Mouse (Mus musculus) cortical plate, adult 2 months (tissue): ENCODE results near the gene Exosc5.

Experiments used
- CTCF ChIP-seq: fragments of 200-500 bp; IDR thresholded peaks from 2 replicates; pipeline ENCODE4 v1.5.1; 2011; ENCODE audit warnings: mild to moderate bottlenecking, control low read depth, low read length; ENCODE audit not compliant: insufficient read depth; ENCODE audit errors: extremely low read depth
- POLR2A ChIP-seq: fragments of 200-500 bp; IDR thresholded peaks from 2 replicates; pipeline ENCODE4 v1.6.1; 2011; ENCODE audit warnings: mild to moderate bottlenecking, low read length, control low read depth; ENCODE audit not compliant: insufficient read depth; ENCODE audit errors: extremely low read depth

DNA sequence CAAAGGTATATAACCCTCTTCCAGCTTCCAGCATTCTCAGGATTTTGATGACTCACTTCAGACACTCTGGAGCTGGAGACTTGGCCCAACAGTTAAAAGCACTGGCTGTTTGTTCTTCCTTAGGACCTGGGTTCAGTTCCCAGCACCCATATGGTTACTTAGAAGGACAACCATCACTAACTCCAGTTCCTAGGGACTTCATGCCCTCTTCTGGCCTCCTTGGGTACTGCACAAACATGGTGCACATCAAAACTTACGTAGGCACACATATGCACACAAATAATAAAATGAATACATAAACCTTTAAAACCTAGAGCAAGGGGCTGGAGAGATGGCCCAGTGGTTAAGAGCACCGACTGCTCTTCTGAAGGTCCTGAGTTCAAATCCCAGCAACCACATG is 43.4 kb downstream of the Exosc5 start:
- no peak for TF ChIP-seq CTCF
- TF ChIP-seq POLR2A = no peak
